Mouse (Mus musculus) c-Kit-positive CD71-positive TER-119-positive erythroid progenitor cells, embryonic 14.5 days (primary cell): ENCODE results near the gene Nsun3.
"Not testable (repeated sequence)": the region's sequence is repeated elsewhere in the genome, so short reads cannot be mapped to it uniquely, and the experiment has no call there.

Experiments
- DNase-seq: peaks from one replicate; pipeline ENCODE4 v3.0.0-alpha.2; 2013; ENCODE audit warnings: low spot score

Nsun3 gene

GRCm38 (mm10) chr16:62753079-62753478, 33.5 kb downstream of the Nsun3 start:
- no peak for DNase-seq

- DNase-seq, result no peak
Measured at GRCm38 (mm10) chr16:62745875-62746274, 40.7 kb downstream of the Nsun3 start.

DNA sequence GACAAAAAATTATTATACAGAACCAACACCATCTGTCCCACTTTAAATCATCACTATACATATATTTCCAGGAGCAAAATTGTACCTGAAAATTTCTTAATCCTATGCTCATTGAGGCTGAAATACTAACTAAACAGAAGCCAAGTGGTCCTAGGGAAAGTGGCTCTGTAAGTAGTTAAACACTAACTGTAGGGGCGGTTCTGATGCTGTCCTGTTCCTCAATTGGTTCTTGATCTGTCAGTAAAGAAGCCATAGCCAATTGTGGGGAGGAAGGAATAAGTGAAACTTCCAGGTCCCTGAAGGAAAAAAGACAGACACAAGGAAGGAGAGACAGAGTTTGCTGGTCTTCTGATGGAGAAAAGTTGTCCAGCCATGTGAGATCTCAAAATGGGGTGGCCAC, 52.3 kb downstream of the Nsun3 start:
- DNase-seq, result no peak

DNA sequence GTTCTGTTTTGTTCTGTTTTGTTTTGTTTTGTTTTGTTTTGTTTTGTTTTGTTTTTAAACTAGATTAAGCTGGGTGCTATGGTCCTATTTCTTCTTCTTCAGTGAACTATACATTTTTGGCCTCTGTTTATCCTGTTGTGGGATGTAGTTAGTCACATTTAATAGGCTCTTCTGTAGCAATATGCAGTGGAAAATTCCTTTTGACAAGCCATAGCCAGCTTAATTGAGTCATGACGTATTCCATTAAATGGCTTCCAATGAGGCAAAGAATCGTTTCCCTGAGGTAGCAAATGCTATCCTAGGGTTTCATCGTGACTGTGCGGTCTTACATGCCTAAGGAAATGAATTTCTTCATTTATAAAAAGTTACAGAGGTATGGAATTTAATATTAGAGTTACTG, 56.3 kb downstream of the Nsun3 start:
- no peak for DNase-seq

- DNase-seq, result no peak
Measured at GRCm38 (mm10) chr16:62729846-62730245, 56.8 kb downstream of the Nsun3 start.

GRCm38 (mm10) chr16:62718255-62718654, 68.4 kb downstream of the Nsun3 start:
- DNase-seq, result not testable (repeated sequence)

GRCm38 (mm10) chr16:62690436-62690835, 96.2 kb downstream of the Nsun3 start:
- no peak for DNase-seq

GRCm38 (mm10) chr16:62686073-62686472, 100.5 kb downstream of the Nsun3 start:
- no peak for DNase-seq

DNA sequence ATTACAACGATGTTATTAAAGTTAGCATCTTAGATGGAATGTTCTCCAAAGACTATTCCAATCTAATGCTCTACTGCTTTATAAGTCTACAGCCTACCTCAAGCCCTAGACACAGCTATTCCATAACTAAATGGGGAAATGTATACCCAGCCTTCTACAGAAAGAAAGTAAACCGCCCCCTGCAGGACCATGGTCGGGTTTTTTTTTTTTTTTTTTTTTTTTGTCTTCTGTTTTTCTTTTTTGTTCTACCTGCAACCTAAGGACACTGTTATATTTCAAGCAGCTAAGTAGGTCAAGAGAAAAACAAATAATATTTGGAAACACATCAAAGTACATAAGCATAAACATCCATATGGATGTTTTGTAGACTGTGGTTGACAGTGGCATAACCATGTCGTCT, 101.1 kb downstream of the Nsun3 start:
- no peak for DNase-seq
